Mouse (Mus musculus): ENCODE measurements at regions not wholly inside any gene's neighbourhood (a gene's known extent, or its start where the extent isn't known, plus 50 kb on each side); places are given as distances from the start of the nearest gene placed in this dataset.

GRCm38 (mm10) chr17:15977374-15978031 is 146.7 kb upstream of the Rgmb start:
- peak; percentile 72 for DNase-seq

- DNase-seq, result no peak
Observed at GRCm38 (mm10) chr17:15971351-15971685, 140.5 kb upstream of the Rgmb start.

DNA sequence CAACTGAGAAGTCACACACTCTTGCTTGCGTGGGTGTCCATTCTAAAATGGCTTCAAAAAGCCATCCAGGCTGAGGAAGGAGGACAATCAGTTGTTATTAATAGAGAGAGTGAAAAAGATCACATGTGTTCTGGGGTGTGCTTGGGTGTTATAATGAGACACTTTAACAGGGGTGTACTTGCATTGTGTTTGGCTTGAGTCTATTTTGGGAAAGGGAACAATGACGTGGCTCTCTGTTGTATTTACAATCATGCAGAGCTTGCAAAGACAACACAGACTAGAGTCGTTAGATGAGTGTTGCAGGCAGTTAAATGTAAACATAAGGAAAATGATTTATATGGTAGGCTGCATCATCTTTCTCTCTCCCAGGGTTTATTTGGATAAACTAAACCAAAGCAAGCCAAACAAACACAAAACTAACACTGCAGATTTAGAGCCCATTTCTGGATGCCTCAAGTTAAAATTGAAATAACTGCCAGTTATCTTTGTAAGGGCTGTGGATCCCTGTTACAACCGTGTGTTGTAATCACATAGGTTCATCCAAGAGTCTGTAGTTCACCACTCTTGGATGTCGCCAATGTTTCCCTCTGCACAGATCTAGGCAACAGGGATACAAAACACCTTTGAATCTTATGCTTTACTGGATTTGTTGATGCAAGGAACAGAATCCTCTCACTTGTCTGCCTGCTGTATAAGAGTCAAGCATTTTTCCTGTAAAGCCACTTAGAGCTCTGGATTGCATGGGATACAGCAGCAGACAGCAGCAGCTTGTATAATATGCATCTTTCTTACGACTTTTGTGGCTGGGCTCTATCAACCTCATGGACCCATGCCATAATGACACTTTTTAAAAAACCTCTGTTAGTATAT is 139.9 kb upstream of the Rgmb start:
- DNase-seq, result no peak

- DNase-seq, result no peak
Observed at GRCm38 (mm10) chr17:15968331-15968730, 137.5 kb upstream of the Rgmb start.

- DNase-seq, result no peak
Observed at GRCm38 (mm10) chr17:15955656-15956055, 124.8 kb upstream of the Rgmb start.

DNA sequence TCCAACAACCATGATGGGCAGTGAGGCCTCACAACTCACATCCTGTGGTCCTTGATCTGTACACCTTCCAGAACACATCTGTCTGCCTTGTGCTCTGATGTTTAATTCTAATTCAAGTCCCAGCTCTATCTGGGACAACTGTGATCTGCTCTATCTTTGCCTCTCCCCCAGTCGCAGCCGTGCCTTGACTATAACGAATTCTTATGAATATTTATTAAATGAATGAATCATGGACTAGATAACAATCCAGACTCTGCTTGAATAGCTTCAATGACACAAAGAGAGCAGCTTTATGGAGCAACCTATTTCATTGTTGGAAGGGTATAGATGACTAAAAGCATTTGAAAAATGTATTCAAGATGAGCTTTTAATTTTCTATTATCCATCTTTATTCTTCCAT is 120.8 kb upstream of the Rgmb start:
- no peak for DNase-seq

GRCm38 (mm10) chr17:15949753-15950152 is 118.9 kb upstream of the Rgmb start:
- DNase-seq, result no peak

- no peak for DNase-seq
Observed at GRCm38 (mm10) chr17:15942378-15942777, 111.5 kb upstream of the Rgmb start.

DNA sequence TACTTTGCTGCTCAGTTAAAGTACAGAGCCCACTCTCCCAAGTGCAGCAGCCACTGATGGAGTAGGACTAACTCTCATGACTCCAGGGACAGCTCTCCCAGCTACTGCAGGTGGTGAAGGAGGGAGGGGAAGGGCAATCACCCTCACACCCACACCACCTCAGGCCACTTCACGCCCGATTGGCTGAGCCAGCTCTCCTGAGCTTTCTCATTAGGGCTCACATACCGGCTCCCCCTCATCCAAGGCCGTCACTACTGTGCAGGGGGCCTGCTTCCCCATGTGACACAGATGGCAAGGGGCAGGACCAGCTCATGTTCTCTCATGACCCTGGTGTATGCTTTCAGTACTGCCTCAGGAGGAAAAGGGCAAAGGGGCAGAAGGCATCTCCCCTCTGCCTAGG is 87.8 kb upstream of the Rgmb start:
- no peak for DNase-seq

- no peak for DNase-seq
Observed at GRCm38 (mm10) chr17:15898689-15899419, 68.0 kb upstream of the Rgmb start.

GRCm38 (mm10) chr17:15895968-15896367 is 65.1 kb upstream of the Rgmb start:
- peak; percentile 44 for DNase-seq

DNA sequence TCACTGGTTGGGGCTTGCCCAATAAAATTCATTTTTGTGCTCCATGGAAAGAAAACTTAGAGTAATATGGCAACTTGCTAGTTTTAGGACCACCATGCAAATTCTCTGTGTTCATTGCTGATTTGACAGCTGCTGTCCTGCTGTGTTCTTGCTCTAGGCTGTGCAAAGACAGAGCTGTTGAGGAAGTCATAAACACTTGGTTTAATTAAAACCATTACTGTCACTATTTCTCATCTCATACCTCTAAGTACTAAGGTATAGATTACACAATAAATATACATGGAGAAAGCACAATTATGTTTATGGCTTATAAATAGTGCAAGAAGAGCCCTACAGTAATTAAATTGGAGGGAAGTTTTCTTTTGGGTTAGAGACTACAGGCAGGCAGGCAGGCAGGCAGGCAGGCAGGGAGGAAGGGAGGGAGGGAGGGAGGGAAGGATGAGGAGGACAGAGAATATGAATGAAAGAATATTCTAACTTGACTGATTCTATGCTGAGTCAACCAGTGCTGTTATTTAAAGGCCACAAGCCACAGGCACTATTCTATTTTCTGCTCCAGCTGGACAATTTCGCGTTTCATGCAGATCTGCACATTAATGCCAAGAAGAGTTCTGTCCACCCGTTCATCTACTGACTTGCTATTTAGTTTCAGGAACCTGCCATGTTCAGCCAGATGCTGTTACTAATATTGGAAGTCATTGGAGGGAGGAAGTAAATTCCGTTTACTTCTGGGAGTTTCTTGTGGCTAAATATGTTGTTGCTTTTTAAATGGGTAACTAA is 61.2 kb upstream of the Rgmb start:
- no peak for DNase-seq

GRCm38 (mm10) chr17:15890595-15891140 is 59.8 kb upstream of the Rgmb start:
- DNase-seq, result no peak

DNA sequence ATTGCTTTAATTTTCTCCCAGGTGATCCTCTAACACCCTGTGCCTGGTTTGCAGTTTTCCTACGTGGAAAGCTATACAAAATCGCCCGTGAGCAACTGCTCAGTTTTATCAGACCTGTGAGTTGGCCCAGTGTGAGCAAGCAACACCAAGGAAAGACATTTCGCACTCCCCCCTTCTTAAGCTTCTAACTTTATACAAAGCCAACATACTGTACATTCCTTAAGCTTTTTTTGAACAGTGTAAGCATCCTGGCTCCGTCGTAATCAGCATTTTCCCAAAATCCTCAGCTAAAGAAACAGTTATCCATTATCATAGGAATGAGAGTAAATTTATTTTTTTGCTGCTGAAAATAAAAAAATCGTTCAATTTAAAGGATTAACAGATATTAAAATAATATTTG is 52.0 kb upstream of the Rgmb start:
- no peak for DNase-seq

DNA sequence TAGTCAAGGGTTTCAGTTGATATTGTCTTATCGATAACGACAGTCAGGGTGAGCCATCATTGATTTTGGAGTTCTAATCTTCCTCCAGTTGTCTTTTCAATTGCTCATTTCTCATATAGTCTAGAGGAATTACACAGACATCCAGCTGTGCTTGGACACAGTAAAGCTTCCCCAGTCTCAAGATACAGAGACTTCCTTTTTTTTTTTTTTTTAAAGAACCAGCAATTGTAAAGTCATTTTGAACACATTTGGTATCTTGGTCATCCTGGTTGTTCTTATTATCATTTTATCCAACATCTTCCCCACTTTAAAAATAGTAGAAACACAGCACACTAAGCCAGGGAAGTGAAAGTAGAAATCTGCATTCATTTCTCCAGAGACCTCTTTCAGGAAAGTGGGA is 51.4 kb upstream of the Rgmb start:
- DNase-seq, result no peak
